Mouse (Mus musculus) liver, embryonic 14.5 days (tissue): ENCODE measurements around the gene Dnajb14. TPM values are rescaled to one million over a fixed set of nuclear protein-coding genes. Genes with fewer than 3 reads are reported as not detected.

Experiments
- ATAC-seq: fragments of 200-750 bp; cut with Nextera tagmentation; 2 replicates; pipeline ENCODE4 v1.8.0; 2017; ENCODE audit warnings: moderate number of reproducible peaks, mild to moderate bottlenecking, moderate library complexity; ENCODE audit not compliant: insufficient read depth
- DNase-seq, 3 experiments: peaks; one replicate each; pipeline ENCODE4 v3.0.0-alpha.2; 2012 to 2013; ENCODE audit warnings: low read depth in 3 of 3, low spot score in 3 of 3
- H3K27ac ChIP-seq: fragments of 300-500 bp; sonication (generic); 2 replicates; pipeline ENCODE4 v1.5.1; 2014; ENCODE audit warnings: moderate library complexity, mild to moderate bottlenecking, control low read depth, inconsistent platforms
- H3K27me3 ChIP-seq: fragments of 300-500 bp; sonication (generic); 2 replicates; pipeline ENCODE4 v1.6.1; 2014; ENCODE audit warnings: mild to moderate bottlenecking, low read length, moderate library complexity; ENCODE audit not compliant: control insufficient read depth, insufficient read depth
- H3K36me3 ChIP-seq: fragments of 300-500 bp; sonication (generic); replicated peaks from 2 replicates; pipeline ENCODE4 v1.6.1; 2014; ENCODE audit warnings: low read depth; ENCODE audit not compliant: control insufficient read depth, insufficient read depth
- H3K4me1 ChIP-seq, 2 experiments: fragments of 200-500 bp in 1 of 2; fragments of 300-500 bp in 1 of 2; sonication (generic) in 1 of 2; replicated peaks; 2 replicates each; pipeline ENCODE4 v1.6.1; 2012 to 2014; ENCODE audit warnings: antibody characterized with exemption in 1 of 2, inconsistent platforms in 1 of 2, low read length in 1 of 2; ENCODE audit not compliant: control insufficient read depth in 2 of 2, insufficient read depth in 2 of 2
- H3K4me2 ChIP-seq: fragments of 300-500 bp; sonication (generic); 2 replicates; pipeline ENCODE4 v1.6.1; 2014; ENCODE audit warnings: low read depth, mild to moderate bottlenecking, control low read depth, moderate library complexity
- H3K4me3 ChIP-seq, 2 experiments: fragments of 200-500 bp in 1 of 2; fragments of 300-500 bp in 1 of 2; sonication (generic) in 1 of 2; 2 replicates each; pipeline ENCODE4 v1.5.1; 2012 to 2014; ENCODE audit warnings: low read depth in 2 of 2, low read length in 2 of 2, mild to moderate bottlenecking in 2 of 2, control low read depth in 1 of 2, inconsistent platforms in 1 of 2, moderate library complexity in 1 of 2; ENCODE audit not compliant: insufficient read depth in 1 of 2
- H3K9ac ChIP-seq: fragments of 300-500 bp; sonication (generic); replicated peaks from 2 replicates; pipeline ENCODE4 v1.6.1; 2014; ENCODE audit warnings: mild to moderate bottlenecking, control low read depth, moderate library complexity
- H3K9me3 ChIP-seq: fragments of 300-500 bp; sonication (generic); 2 replicates; pipeline ENCODE4 v1.6.1; 2016; ENCODE audit warnings: low read length, mixed read lengths; ENCODE audit not compliant: control insufficient read depth
- CTCF ChIP-seq: IDR thresholded peaks from 2 replicates; pipeline ENCODE4 v1.5.1; 2016; ENCODE audit warnings: antibody characterized with exemption, low read depth, control low read depth
- EP300 ChIP-seq: IDR thresholded peaks from 2 replicates; pipeline ENCODE4 v1.6.1; 2016; ENCODE audit warnings: antibody characterized with exemption, low read depth
- WGBS: fragments of 180-500 bp; shearing (Covaris S2); extraction: QIAGEN DNeasy Blood & Tissue Kit; methylation state at CpG from one replicate; pipeline ENCODE4 v1.1.7; 2014; ENCODE audit not compliant: insufficient replicate concordance; 5-methylcytosine and 5-hydroxymethylcytosine counted together
- polyA plus RNA-seq, 2 experiments: library from polyadenylated mRNA; depleted of rRNA in 1 of 2; stranded (reverse) in 1 of 2; unstranded in 1 of 2; fragments of >200 nt; fragmentation: Nextera tagmentation in 1 of 2; extraction: Ambion mirVana in 1 of 2; gene quantifications; 2 replicates each; pipeline versions ENCODE4 v1.2.1 to v1.2.3; 2012 to 2014

Gene Dnajb14
- polyA plus RNA-seq, 2 experiments, result 1.5 to 3.7 TPM

GRCm38 (mm10) chr3:137831156-137831555 is 36.3 kb upstream of the Dnajb14 start:
- Histone ChIP-seq H3K4me2 (no peak overlapping the region), H3K36me3 (no peaks in the 10 kb centered on the region), H3K27me3 (no peaks in the 10 kb centered on the region), H3K9me3 (no peaks in the 10 kb centered on the region), H3K9ac (no peak overlapping the region), H3K4me1 (no peaks in the 10 kb centered on the region), H3K27ac (no peak overlapping the region), H3K4me3 (no peak overlapping the region)
- TF ChIP-seq CTCF (no peak), EP300 (no peak)
- DNase-seq (no peak), ATAC-seq (no peak)
- 63% methylated on average over 2 of the region's 2 CpGs for WGBS

GRCm38 (mm10) chr3:137833128-137833527 is 34.3 kb upstream of the Dnajb14 start:
- Histone ChIP-seq H3K27ac (no peak overlapping the region), H3K9ac (no peak overlapping the region), H3K4me3 (no peak overlapping the region), H3K27me3 (no peaks in the 10 kb centered on the region), H3K4me2 (no peak overlapping the region), H3K4me1 (no peaks in the 10 kb centered on the region), H3K9me3 (no peaks in the 10 kb centered on the region), H3K36me3 (no peaks in the 10 kb centered on the region)
- TF ChIP-seq EP300, result no peak
- no peak for TF ChIP-seq CTCF
- DNase-seq, result no peak
- ATAC-seq, result no peak

DNA sequence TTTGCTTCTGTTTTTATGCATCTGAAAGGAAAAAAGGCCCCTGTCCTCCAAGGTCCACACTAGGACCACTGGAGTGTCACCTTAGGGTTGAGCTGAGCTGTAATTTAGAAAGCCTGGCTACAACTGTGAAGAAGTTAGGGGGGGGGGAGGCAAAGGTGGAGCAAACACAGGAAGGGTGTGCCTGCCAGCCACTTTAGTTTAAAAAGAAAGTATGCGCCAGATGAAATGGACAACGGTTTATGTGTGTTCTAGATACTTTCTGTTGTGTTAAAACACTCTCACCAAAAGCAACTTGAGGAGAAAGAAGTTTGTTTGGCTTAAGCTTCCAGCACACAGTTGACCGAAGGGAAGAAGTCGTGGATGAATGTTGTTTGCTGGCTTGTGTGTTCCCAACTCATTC is 33.8 kb upstream of the Dnajb14 start:
- Histone ChIP-seq H3K36me3 (no peaks in the 10 kb centered on the region), H3K4me3 (no peak overlapping the region), H3K4me1 (no peaks in the 10 kb centered on the region), H3K4me2 (no peak overlapping the region), H3K9ac (no peak overlapping the region), H3K27me3 (no peaks in the 10 kb centered on the region), H3K27ac (no peak overlapping the region), H3K9me3 (no peaks in the 10 kb centered on the region)
- 66% methylated on average over 4 of the region's 4 CpGs for WGBS
- TF ChIP-seq CTCF (no peak), EP300 (no peak)
- ATAC-seq, result no peak
- no peak for DNase-seq

GRCm38 (mm10) chr3:137836543-137836942 is 30.9 kb upstream of the Dnajb14 start:
- 67% methylated on average over 1 of the region's 1 CpGs for WGBS

DNA sequence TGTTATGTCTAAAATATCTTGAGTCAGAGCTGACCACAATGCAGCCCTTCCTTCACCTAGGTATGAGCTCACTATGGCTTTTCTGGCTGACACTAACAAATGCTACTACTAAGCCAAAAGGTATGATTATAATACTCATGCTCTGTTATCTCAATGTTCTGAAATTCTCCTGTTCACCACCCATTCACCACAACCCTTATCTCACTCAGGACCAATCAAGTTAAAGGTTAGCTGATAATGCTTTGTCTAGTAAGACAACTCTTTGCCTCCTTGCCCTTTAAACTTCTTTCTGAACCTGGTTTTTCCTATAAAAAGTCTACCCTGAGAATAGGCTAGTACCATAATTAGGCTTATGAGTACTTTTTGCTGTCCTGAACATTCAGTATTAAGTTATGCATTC is 29.3 kb upstream of the Dnajb14 start:
- Histone ChIP-seq H3K4me3 (no peak overlapping the region), H3K9me3 (no peaks in the 10 kb centered on the region), H3K4me2 (no peak overlapping the region), H3K27ac (no peak overlapping the region), H3K9ac (no peak overlapping the region), H3K27me3 (no peaks in the 10 kb centered on the region), H3K4me1 (no peaks in the 10 kb centered on the region; a peak in 1 of 4 replicates), H3K36me3 (no peaks in the 10 kb centered on the region)
- DNase-seq (no peak), ATAC-seq (no peak)
- no peak for TF ChIP-seq CTCF
- TF ChIP-seq EP300, result no peak

More at GRCm38 (mm10) chr3:137836543-137836942, 30.9 kb upstream of the Dnajb14 start:
- DNase-seq (no peak), ATAC-seq (no peak)
- H3K9ac ChIP-seq, result no peak overlapping the region
- no peak overlapping the region for H3K4me3 ChIP-seq
- no peaks in the 10 kb centered on the region for H3K36me3 ChIP-seq
- H3K4me2 ChIP-seq, result no peak overlapping the region
- H3K9me3 ChIP-seq, result no peaks in the 10 kb centered on the region
- H3K4me1 ChIP-seq, result no peaks in the 10 kb centered on the region
- H3K27me3 ChIP-seq, result no peaks in the 10 kb centered on the region
- H3K27ac ChIP-seq, result no peak overlapping the region
- TF ChIP-seq EP300 (no peak), CTCF (no peak)
